Mouse (Mus musculus) lung, embryonic 16.5 days (tissue): Measurements from ENCODE around the gene Ndufs6. TPM values are rescaled to one million over a fixed set of nuclear protein-coding genes. Genes with fewer than 3 reads are reported as not detected.
A peak's percentile ranks its signal among the peaks of the same experiment; 100 is the strongest.

Source experiments
- ATAC-seq: fragments of 200-750 bp; cut with Nextera tagmentation; 2 replicates; pipeline ENCODE4 v1.8.0; 2017; ENCODE audit warnings: low read depth, mild to moderate bottlenecking, moderate library complexity
- H3K27ac ChIP-seq: fragments of 300-500 bp; sonication (generic); 2 replicates; pipeline ENCODE4 v1.5.1; 2014; ENCODE audit warnings: mild to moderate bottlenecking, control low read depth, low read length
- H3K27me3 ChIP-seq: fragments of 300-500 bp; sonication (generic); 2 replicates; pipeline ENCODE4 v1.6.1; 2014; ENCODE audit warnings: low read depth, low read length, mixed read lengths; ENCODE audit not compliant: control insufficient read depth, insufficient read depth
- H3K36me3 ChIP-seq: fragments of 300-500 bp; sonication (generic); 2 replicates; pipeline ENCODE4 v1.6.1; 2014; ENCODE audit warnings: low read length; ENCODE audit not compliant: control insufficient read depth, insufficient read depth
- H3K4me1 ChIP-seq: fragments of 300-500 bp; sonication (generic); replicated peaks from 2 replicates; pipeline ENCODE4 v1.6.1; 2014; ENCODE audit warnings: low read length, mixed read lengths; ENCODE audit not compliant: control insufficient read depth, insufficient read depth
- H3K4me2 ChIP-seq: fragments of 300-500 bp; sonication (generic); 2 replicates; pipeline ENCODE4 v1.6.1; 2014; ENCODE audit warnings: low read depth, low read length, control low read depth
- H3K4me3 ChIP-seq: fragments of 300-500 bp; sonication (generic); 2 replicates; pipeline ENCODE4 v1.5.1; 2014; ENCODE audit warnings: mild to moderate bottlenecking, low read length, control low read depth
- H3K9ac ChIP-seq: fragments of 300-500 bp; sonication (generic); 2 replicates; pipeline ENCODE4 v1.6.1; 2014; ENCODE audit warnings: low read length, control low read depth
- H3K9me3 ChIP-seq: fragments of 300-500 bp; sonication (generic); 2 replicates; pipeline ENCODE4 v1.6.1; 2016; ENCODE audit warnings: low read length; ENCODE audit not compliant: control insufficient read depth
- WGBS: fragments of 180-500 bp; shearing (Covaris S2); extraction: QIAGEN DNeasy Blood & Tissue Kit; methylation state at CpG from one replicate; pipeline ENCODE4 v1.1.7; 2014; 5-methylcytosine and 5-hydroxymethylcytosine counted together
- polyA plus RNA-seq: library from polyadenylated mRNA; unstranded; fragments of >200 nt; fragmentation: Nextera tagmentation; extraction: Ambion mirVana; gene quantifications from 2 replicates; pipeline ENCODE4 v1.2.1, GENCODE M21; 2015

Ndufs6 gene
- polyA plus RNA-seq, 1 experiment from 2014 or later, result 405 TPM

DNA sequence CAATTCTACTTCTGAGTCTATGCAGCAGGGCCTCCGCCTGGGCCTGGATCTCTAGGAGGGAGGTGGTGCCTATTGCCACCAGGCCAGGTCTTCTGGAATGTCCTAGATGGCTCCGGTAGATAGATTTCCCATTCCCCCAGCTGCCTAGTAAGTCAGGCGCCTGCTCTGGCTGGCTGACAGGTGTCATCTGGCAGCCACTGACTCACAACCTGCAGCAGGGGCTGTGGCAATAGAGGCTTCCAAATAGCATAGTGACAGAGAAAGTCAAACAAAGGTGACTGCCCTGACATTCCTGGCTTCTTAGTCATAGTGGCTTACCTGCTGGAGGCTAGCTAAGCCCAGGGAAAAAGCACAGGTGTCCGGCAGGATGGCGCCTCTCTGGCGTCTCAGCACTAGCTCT lies 38.1 kb downstream of the Ndufs6 start:
- no peak overlapping the region for H3K9ac ChIP-seq
- H3K4me1 ChIP-seq, result no peaks in the 10 kb centered on the region; the same call in 1 of the 2 replicates
- no peak overlapping the region for H3K4me2 ChIP-seq
- no peaks in the 10 kb centered on the region for H3K36me3 ChIP-seq
- peak; percentile 71 for ATAC-seq
- no peak overlapping the region for H3K4me3 ChIP-seq
- H3K27ac ChIP-seq, result no peak overlapping the region
- 48% methylated on average over 6 of the region's 6 CpGs for WGBS
- no peaks in the 10 kb centered on the region for H3K27me3 ChIP-seq
- no peaks in the 10 kb centered on the region for H3K9me3 ChIP-seq

DNA sequence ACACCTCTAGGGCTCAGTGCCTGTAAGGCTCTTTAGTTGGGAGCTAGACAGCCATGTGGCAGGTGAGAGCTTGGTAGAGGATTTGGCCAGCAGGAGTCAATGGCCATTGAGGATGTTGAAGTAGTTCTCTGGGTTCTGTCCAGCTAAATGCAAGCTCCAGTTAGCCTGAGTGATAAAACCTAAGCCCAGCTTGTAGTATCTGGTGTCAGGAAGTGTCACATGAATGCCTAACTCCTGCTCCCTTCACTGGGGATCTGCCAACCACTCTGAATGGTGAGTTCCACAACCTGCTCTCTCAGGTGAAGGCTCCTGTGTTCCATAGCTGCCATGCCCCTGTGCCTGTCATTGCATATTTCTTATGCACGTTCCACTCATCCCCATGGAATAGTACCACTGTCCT lies 44.8 kb downstream of the Ndufs6 start:
- H3K4me1 ChIP-seq, result no peaks in the 10 kb centered on the region
- H3K9ac ChIP-seq, result no peak overlapping the region
- no peak overlapping the region for H3K4me2 ChIP-seq
- no peak overlapping the region for H3K4me3 ChIP-seq
- H3K27ac ChIP-seq, result no peak overlapping the region
- no peaks in the 10 kb centered on the region for H3K9me3 ChIP-seq
- no peaks in the 10 kb centered on the region for H3K27me3 ChIP-seq
- 97% methylated on average over 1 of the region's 1 CpGs for WGBS
- ATAC-seq, result no peak
- H3K36me3 ChIP-seq, result no peaks in the 10 kb centered on the region

DNA sequence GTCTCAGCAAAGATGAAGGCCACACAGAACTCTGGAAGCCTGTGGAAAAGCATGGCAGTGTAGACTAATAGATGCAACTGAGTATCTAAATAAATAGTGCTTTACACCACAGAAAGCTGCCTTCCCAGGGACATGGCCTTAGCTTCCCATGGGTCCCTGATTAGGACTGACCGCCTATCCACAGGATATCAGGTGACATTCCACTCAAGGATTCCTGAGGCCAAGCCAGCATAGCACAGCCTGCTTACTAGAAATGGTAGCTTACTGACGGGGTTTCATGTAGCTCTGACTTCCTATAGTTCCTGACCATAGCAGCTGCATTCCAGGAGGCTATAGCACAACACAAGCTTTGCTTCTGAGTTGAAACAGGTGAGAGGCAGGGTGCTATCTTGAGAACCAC lies 45.9 kb downstream of the Ndufs6 start:
- 61% methylated on average over 2 of the region's 2 CpGs for WGBS
- no peak for ATAC-seq
- no peaks in the 10 kb centered on the region for H3K9me3 ChIP-seq
- no peaks in the 10 kb centered on the region for H3K4me1 ChIP-seq
- H3K4me2 ChIP-seq, result no peak overlapping the region
- no peaks in the 10 kb centered on the region for H3K36me3 ChIP-seq
- H3K27ac ChIP-seq, result no peak overlapping the region
- H3K4me3 ChIP-seq, result no peak overlapping the region
- no peak overlapping the region for H3K9ac ChIP-seq
- H3K27me3 ChIP-seq, result no peaks in the 10 kb centered on the region

DNA sequence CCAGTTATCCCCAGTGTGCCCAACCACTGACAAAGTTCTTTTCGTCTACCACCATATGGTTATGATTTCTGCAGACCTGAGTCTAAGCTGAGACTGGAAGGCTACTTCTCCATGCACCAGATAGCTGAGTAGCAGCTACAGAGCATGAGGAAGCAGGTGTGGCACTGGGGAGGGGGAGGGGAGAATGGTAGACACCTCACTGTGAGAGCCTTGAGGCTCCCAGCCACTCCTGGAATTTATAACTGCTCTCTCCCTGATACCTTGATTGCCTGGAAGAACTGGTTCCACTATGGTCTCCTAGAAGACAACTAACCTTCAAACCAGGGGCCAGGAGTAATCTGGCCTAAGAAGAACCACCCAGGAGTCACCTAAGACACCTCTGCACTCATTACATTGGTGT lies 49.1 kb downstream of the Ndufs6 start:
- WGBS, result 66% methylated on average over 1 of the region's 1 CpGs
- no peak overlapping the region for H3K9ac ChIP-seq
- H3K4me3 ChIP-seq, result no peak overlapping the region
- no peaks in the 10 kb centered on the region for H3K36me3 ChIP-seq
- no peaks in the 10 kb centered on the region for H3K4me1 ChIP-seq
- H3K4me2 ChIP-seq, result no peak overlapping the region
- no peak for ATAC-seq
- H3K27me3 ChIP-seq, result peaks cover 4% of the 10 kb centered on the region; the same call in 1 of the 2 replicates
- no peak overlapping the region for H3K27ac ChIP-seq
- H3K9me3 ChIP-seq, result no peaks in the 10 kb centered on the region

DNA sequence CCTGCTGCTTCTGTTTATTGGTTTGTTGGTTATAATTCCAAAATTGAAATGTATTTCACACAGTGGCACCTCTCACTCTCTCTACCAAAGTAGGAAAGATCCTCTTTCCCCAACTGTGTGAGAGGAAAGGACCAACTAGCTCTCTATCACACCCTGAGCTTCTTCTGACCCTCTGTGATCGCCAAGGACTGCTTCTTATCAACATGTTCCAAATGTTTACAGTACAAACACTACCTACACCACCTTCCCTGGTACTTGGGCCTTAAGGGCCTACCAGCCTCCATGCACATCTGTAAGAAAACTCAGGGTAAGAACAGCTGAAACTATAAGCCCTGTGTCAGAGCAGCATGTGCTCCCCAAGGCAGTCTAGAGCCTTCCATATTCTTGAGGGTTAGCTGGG lies 50.5 kb downstream of the Ndufs6 start:
- Histone ChIP-seq H3K4me2 (no peak overlapping the region), H3K4me3 (no peak overlapping the region), H3K27me3 (peaks cover 18% of the 10 kb centered on the region), H3K36me3 (no peaks in the 10 kb centered on the region), H3K4me1 (no peaks in the 10 kb centered on the region), H3K9me3 (no peaks in the 10 kb centered on the region), H3K27ac (no peak overlapping the region), H3K9ac (no peak overlapping the region)
- no peak for ATAC-seq
- 20% methylated on average over 1 of the region's 1 CpGs for WGBS

DNA sequence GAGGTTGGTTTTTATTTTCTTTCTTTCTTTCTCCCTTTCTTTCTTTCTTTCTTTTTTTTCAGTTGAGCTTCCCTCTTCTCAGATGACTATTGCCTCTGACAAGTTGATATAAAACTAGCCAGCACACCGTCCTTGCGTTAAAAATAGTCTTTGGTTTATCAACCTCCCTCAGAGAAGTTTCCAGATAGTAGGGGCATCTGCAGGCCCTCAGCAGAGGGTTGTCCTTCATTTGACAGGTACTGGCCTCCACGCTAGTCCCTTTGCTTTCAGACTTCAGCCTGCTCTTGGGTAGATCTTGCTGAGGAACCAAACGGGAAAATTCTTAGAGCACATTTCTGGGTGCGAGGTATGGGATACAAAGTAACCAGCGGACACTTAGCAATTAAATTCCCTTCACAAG lies 51.0 kb downstream of the Ndufs6 start:
- H3K4me1 ChIP-seq, result no peaks in the 10 kb centered on the region

DNA sequence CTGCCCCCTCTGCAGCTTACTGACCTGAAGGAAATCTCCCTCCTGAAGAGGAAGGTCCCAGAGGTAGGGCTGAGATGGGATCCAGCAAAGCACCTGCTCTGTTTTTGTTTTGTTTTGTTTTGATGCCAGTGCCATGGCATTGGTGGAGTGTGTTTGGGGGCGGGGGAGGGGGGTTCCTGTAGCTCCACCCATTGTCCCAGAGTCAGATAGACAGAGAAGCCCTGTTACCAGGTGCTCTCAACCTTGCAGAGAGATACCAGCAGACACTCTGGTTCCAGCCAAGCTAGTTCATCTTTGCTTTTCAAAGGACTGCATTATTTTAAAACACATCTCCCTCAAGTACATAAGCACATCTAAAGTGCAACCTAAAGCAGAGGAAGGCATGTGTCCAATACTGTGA lies 54.8 kb downstream of the Ndufs6 start:
- Histone ChIP-seq H3K27me3 (peaks cover 60% of the 10 kb centered on the region), H3K36me3 (no peaks in the 10 kb centered on the region), H3K9me3 (no peaks in the 10 kb centered on the region), H3K27ac (no peak overlapping the region), H3K4me2 (no peak overlapping the region), H3K4me1 (peaks cover 8% of the 10 kb centered on the region), H3K9ac (no peak overlapping the region), H3K4me3 (no peak overlapping the region)
- no peak for ATAC-seq
- 7% methylated on average over 1 of the region's 1 CpGs for WGBS

More for the DNA sequence above, 51.0 kb downstream of the Ndufs6 start:
- Histone ChIP-seq H3K9me3 (no peaks in the 10 kb centered on the region), H3K27me3 (peaks cover 22% of the 10 kb centered on the region), H3K36me3 (no peaks in the 10 kb centered on the region), H3K9ac (no peak overlapping the region), H3K27ac (no peak overlapping the region), H3K4me3 (no peak overlapping the region), H3K4me2 (no peak overlapping the region)
- ATAC-seq, result no peak
- 75% methylated on average over 6 of the region's 6 CpGs for WGBS

DNA sequence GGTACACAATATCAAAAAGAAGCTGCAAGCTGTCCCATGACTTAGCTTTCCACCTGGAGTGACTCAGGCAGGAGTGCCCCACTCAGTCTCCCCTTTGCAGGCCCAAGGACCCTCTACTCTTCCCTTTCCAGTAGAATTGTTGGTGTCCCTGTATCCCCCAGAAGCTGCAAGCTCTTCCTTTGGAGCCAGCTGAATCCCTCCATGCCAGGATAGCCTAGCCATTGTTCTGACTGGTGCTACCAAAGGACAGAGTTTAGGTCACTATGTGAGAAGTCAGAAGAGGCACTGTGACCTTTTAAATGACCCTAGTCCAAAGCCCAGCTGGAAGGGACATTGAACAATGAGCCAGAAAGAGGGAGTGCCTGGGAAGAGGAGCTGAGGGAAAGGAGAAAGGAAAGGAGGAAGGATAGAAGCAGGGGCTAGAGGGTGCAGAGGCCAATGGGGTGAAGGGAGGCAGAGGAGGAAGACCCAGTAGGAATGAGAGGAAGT lies 55.5 kb downstream of the Ndufs6 start:
- Histone ChIP-seq H3K4me3 (no peak overlapping the region), H3K9me3 (no peaks in the 10 kb centered on the region), H3K9ac (no peak overlapping the region), H3K27ac (no peak overlapping the region), H3K27me3 (peaks cover 67% of the 10 kb centered on the region), H3K36me3 (no peaks in the 10 kb centered on the region), H3K4me2 (no peak overlapping the region), H3K4me1 (peaks cover 8% of the 10 kb centered on the region)
- ATAC-seq, result no peak

DNA sequence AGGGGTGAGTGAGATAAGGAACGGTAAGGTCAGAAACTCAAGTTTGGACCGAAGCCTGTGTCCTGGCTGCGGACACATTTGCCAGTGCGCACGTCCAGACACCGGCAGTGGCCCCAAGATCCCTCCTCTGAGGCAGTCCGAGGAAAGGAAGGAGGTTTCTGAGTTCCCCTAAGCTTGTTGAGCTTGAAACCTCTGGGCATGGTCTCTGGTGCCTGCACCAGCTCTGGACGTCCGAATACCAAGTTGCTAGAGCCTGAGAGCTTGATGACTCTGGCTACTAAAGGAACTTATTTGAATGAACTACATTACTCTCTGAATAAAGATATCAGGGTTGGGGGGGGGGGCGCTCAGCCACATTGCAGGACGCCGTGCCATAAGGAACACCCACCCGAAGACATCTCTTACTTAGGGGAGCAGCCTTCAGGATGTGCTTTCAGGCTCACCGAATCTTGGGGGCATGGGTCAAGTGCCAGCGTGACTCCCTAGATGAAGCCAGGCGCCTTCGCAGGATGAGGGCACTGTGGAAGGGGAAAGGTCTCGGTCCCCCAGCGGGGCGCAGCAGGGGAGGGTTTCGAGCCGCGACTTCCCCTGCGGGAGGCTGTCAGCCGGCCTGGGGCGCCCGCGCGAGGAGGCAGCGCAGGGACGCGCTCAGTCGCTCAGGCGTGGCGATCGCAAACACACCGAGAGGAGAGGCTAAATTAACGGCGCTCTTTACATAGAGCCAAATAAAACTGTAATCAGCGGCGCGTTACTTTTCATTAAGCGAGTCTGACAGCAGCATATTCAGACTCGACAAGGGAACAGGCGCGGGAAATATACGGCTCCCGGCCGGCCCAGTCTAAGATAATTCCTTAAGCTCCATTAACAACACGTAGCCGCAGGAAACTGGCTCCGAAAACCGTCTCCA lies 56.8 kb downstream of the Ndufs6 start:
- H3K4me3 ChIP-seq, result peak overlapping the region; percentile 28

More for the DNA sequence above, 56.8 kb downstream of the Ndufs6 start:
- Histone ChIP-seq H3K36me3 (no peaks in the 10 kb centered on the region), H3K4me1 (peaks cover 8% of the 10 kb centered on the region), H3K9ac (no peak overlapping the region), H3K9me3 (no peaks in the 10 kb centered on the region), H3K27ac (no peak overlapping the region), H3K27me3 (peaks cover 80% of the 10 kb centered on the region), H3K4me2 (peak overlapping the region; percentile 40)
- no peak for ATAC-seq
- 1% methylated on average over 53 of the region's 53 CpGs for WGBS
